Mouse (Mus musculus) embryo, embryonic 11 days (tissue): Measurements from ENCODE around the gene Prss28.

ENCODE experiments used
- DNase-seq: peaks from one replicate; pipeline ENCODE4 v3.0.0-alpha.2; 2015

Prss28 gene

DNA sequence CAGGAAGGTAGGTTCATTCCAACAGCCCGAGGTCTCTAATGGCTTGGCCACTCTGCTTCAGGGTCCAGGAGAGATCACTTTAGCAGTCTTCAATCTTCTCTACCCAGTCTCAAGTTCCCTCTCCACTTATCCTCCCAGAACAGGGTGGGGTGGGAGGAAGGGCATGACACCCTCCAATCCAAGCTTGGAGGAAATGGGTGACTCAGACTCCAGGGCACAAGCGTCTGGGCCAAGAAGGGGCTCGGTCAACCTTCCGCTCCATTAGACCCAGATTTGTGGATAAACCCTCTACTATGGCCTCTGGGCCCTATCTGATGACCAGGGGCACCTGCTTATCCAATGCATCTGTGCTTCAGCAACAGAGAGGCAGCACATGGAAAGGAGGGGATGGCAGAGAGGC lies 37.0 kb downstream of the Prss28 start, which contains the start of gene Tpsab1:
Gene Tpsab1 (minus strand): TSS at position 101 of the 400 bp plus-strand sequence.
- DNase-seq = no peak

DNA sequence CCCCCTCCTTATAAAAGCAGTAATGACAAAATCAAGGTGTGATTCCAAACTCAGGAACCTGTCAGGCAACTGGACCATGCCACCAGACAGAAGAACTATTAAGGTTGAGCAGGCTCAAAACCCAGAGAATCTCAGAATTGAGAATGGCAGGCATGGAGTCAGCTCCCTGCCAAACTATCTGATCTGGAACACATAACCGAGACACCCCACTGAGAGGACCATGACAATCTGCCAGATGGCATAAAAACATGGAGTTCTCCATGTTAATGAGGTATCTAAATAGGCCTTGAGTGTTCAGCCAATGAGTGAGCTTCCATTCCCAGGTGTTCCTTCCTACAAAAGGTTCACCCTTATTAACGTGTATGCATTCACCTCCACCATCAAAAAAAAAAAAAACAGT lies 52.8 kb downstream of the Prss28 start:
- no peak for DNase-seq
